Mouse (Mus musculus): Measurements from ENCODE around the gene Efemp2.
A peak's percentile ranks its signal among the peaks of the same experiment; 100 is the strongest.

Efemp2 gene

GRCm38 (mm10) chr19:5473720-5474119 lies at the start of gene Efemp2:
TSS of gene Efemp2 (plus strand) at chr19:5473954.
- peak in 1 of 2 experiments; percentile 44 for DNase-seq (ENCODE audit: low spot score in 2 of 2)

GRCm38 (mm10) chr19:5424092-5424781 lies 49.5 kb upstream of the Efemp2 start:
- peak; percentile 67 to 86 for DNase-seq (ENCODE audit: low spot score in 2 of 2)

- peak; percentile 97 to 98 for DNase-seq (ENCODE audit: low spot score in 2 of 2)
These were observed 48.7 kb upstream of the Efemp2 start, which contains the start of the genes Drap1 and AI837181 for GRCm38 (mm10) chr19:5424782-5425741. TSS of gene Drap1 (minus strand) at chr19:5424979. TSS of gene AI837181 (plus strand) at chr19:5425144.

- DNase-seq (ENCODE audit: low spot score in 2 of 2) = no peak
These were observed 47.7 kb upstream of the Efemp2 start for GRCm38 (mm10) chr19:5425906-5426565.

- DNase-seq (ENCODE audit: low spot score in 2 of 2) = no peak
These were observed 47.0 kb upstream of the Efemp2 start for GRCm38 (mm10) chr19:5426640-5427290.

GRCm38 (mm10) chr19:5428083-5428482 lies 45.7 kb upstream of the Efemp2 start:
- no peak for DNase-seq (ENCODE audit: low spot score in 2 of 2)

GRCm38 (mm10) chr19:5429219-5429618 lies 44.5 kb upstream of the Efemp2 start:
- DNase-seq (ENCODE audit: low spot score in 2 of 2) = no peak

- no peak for DNase-seq (ENCODE audit: low spot score in 2 of 2)
These were observed 43.9 kb upstream of the Efemp2 start for GRCm38 (mm10) chr19:5429806-5430205.

- no peak for DNase-seq (ENCODE audit: low spot score in 2 of 2)
These were observed 43.3 kb upstream of the Efemp2 start for GRCm38 (mm10) chr19:5430408-5430807.

GRCm38 (mm10) chr19:5431911-5432464 lies 41.8 kb upstream of the Efemp2 start:
- DNase-seq (ENCODE audit: low spot score in 2 of 2) = no peak

GRCm38 (mm10) chr19:5432992-5433852 lies 40.5 kb upstream of the Efemp2 start:
- peak in 1 of 2 experiments; percentile 70 for DNase-seq (ENCODE audit: low spot score in 2 of 2)

- no peak for DNase-seq (ENCODE audit: low spot score in 2 of 2)
These were observed 39.8 kb upstream of the Efemp2 start for GRCm38 (mm10) chr19:5433951-5434350.

GRCm38 (mm10) chr19:5444371-5444908 lies 29.3 kb upstream of the Efemp2 start:
- DNase-seq (ENCODE audit: low spot score in 2 of 2) = no peak

- no peak for DNase-seq (ENCODE audit: low spot score in 2 of 2)
These were observed 28.8 kb upstream of the Efemp2 start for GRCm38 (mm10) chr19:5444954-5445353.

- no peak for DNase-seq (ENCODE audit: low spot score in 2 of 2)
These were observed 28.0 kb upstream of the Efemp2 start for GRCm38 (mm10) chr19:5445747-5446146.

GRCm38 (mm10) chr19:5447515-5448353 lies 26.0 kb upstream of the Efemp2 start, which contains the start of gene Fosl1:
TSS of gene Fosl1 (plus strand) at chr19:5447547.
- peak; percentile 70 to 86 for DNase-seq (ENCODE audit: low spot score in 2 of 2)

GRCm38 (mm10) chr19:5448354-5449150 lies 25.2 kb upstream of the Efemp2 start:
- DNase-seq (ENCODE audit: low spot score in 2 of 2) = peak in 1 of 2 experiments; percentile 36

GRCm38 (mm10) chr19:5449673-5450072 lies 24.1 kb upstream of the Efemp2 start:
- DNase-seq (ENCODE audit: low spot score in 2 of 2) = no peak

Data from spleen, postnatal 4 days (tissue).